Mouse (Mus musculus) E14TG2a.4 (cell line): ENCODE data around the gene Ogfod3.

Experiments
- CTCF ChIP-seq: conservative IDR thresholded peaks from 2 replicates; pipeline ENCODE4 v1.5.1; 2014; ENCODE audit warnings: low read length
- NANOG ChIP-seq: IDR thresholded peaks from 2 replicates; pipeline ENCODE4 v1.6.1; 2014; ENCODE audit warnings: borderline replicate concordance, low read length, mixed read lengths

DNA sequence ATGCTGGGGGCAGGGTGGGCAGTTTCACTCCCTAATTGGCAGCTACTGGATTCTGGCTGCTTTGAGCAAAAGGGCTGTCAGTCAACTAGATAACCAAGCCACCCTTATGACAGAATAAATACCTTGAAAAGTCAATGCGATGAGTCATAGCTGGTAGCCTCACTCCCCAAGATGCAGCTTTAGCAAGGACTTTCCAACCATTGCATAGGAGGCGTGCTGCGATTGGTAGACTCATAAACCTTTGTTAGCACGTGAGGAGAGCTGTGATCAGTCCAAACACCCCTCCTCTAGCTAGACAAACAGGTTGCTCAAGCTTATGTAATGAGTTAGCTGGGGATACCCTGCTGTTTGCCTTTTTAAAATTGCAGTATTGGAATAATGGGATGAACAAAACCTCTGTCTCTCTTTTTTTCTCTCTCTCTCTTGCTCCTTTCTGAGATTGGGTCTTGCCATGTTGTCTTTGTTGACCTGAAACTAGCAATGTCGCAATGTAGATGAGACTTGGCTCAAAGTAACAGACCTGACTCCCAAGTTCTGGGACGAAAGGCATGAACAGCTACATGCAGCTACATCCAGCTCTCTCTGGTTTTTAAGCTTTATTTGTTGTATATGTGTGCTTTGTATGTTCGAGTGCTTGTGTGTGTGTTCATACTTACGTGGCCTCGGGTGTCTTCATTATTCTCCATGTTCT lies 61.0 kb downstream of the Ogfod3 start:
- no peak for TF ChIP-seq CTCF
- TF ChIP-seq NANOG, result no peak
